Mouse (Mus musculus): ENCODE results near the gene Olfr481. TPM values are rescaled to one million over a fixed set of nuclear protein-coding genes. Genes with fewer than 3 reads are reported as not detected.

Gene Olfr481
- polyA plus RNA-seq (2017; shearing (Covaris generic)), result under 1 TPM in 1 of 3 experiments, not detected in 2; 0.29 TPM

DNA sequence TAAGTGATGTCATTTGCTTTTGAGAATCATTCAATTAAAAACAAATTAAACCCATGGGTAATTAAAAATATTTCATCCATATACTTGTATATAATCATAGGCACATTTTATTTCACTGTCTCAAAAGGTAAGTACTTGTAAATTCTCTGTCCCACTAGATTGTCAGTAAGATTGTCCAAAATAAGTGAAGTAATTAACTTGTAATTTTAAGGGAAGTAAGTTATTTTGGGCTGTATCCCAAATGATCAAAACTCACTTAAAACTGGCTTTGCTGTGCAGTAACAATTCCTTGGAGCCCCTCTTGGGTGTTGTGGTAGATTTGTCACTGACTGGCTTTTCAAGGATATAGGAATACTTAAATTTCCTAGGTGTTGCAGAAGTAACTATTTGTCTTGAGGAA lies at the start of gene Olfr481:
Gene Olfr481, plus strand, starts transcription at position 301 of the 400 bp plus-strand sequence.
- ATAC-seq, result no peak

DNA sequence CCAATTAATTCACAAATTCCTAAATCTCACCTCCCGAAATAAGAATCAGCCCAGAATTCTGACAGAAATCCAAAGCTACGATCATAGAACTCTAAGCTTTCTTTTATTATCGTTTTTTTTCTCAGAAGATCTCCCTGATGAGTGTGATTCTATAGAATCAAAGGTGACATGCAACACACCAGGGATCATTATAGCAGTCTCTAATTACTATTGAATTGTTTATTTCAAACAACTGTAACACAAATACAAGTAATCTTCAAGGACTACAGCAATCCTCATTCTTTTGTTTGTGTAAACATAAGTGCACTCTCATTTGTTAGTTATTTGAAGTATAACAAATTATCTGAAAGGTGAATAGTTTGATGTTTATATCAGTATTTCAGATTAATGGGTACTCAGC lies 45.8 kb upstream of the Olfr481 start, which contains the start of gene Olfr478:
Gene Olfr478, minus strand, starts transcription at position 101 of the 400 bp plus-strand sequence.
- no peak for ATAC-seq

DNA sequence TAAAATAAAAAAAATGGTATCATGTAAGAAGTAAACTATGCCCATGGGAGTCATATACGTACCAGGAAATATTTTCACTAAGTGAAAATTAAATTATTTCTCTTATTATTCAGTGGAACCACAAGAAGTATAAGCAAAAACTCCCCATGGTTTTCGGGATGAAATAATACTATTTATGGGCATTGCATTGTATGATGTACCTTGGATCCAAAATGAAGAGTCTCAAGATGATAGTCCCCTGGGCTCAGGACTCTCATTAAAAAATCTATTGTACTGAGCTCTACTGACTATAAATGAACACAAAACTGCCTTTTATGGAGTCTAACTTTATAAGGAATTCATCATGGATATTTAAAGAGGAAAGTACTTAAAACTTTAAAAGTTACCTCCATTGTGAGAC lies 29.3 kb upstream of the Olfr481 start, which contains the start of gene Olfr479:
Gene Olfr479, plus strand, starts transcription at position 301 of the 400 bp plus-strand sequence.
- ATAC-seq, result no peak

DNA sequence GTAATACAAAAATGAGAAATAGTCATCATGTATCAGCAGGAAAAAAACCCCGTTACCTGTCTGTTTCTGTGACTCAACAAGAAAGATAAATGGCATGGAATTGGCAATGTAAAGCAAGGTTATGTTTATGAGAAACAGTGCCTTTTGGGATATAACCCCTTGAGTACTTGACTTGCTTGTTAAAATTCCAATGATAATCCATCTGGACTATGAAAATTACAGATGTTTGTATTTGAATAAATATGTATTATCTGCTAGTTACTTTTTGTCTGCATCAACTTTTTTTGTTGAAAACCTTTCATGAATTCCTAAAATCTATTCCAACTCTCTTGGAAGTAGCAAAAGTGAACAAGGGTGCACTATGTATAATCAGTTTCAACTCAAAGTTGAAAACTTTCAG lies 12.4 kb upstream of the Olfr481 start, which contains the start of gene Olfr480:
Gene Olfr480, minus strand, starts transcription at position 101 of the 400 bp plus-strand sequence.
- no peak for ATAC-seq

DNA sequence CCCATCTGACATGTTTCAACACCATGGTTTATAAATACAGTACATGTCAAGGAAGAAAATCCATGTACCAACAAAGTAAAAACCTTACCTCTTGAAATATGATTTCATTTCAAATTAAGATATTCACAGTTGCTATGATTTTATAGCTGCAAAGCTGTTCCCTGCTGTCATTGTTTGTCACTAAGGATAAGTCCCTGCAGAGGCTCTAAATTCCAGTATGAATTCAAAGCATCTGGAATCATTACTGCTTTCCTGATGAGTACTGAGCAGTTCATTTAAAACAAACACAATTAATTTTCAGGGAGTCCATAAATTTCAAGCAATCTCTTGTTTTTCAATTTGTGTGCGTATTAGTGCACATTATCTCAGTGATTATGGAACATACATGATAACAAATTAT lies 17.8 kb downstream of the Olfr481 start, which contains the start of gene Olfr482:
Gene Olfr482, minus strand, starts transcription at position 101 of the 400 bp plus-strand sequence.
- no peak for ATAC-seq

DNA sequence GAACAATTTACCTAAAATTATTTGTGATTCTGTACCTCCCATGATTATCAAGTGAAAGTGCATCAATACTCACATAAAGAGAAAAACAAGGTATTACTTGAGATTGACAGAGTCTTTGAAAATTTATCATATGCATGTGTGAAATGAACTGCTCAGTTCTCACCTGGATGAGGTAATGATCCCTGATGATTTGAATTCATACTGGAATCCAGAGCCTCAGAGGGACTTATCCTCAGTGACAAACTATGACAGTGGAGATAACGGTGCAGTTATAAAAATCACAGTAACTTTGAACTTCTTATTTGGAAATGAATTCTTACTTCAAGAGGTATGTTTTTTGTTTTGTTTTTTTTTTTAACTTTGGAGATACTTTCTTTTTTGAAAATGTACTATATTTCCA lies 20.9 kb downstream of the Olfr481 start, which contains the start of gene Olfr483:
Gene Olfr483, plus strand, starts transcription at position 301 of the 400 bp plus-strand sequence.
- no peak for ATAC-seq

DNA sequence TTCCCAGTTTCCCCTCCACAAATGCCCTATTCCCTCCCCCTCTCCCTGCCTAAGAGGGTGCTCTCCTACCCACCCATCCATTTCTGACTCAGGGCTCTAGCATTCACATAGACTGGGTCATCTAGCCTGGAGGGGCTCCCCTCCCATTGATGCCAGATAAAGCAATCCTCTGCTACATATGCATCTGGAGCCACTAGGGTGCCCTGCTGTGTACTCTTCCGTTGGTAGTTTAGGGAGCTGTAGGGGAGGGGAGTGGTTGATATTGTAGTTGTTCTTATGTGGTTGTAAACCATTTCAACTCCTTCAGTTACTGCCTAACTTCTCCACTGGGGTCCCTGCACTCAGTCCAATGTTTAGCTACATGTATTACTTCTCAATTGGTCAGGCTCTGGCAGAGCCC lies 41.0 kb downstream of the Olfr481 start:
- ATAC-seq, result no peak

DNA sequence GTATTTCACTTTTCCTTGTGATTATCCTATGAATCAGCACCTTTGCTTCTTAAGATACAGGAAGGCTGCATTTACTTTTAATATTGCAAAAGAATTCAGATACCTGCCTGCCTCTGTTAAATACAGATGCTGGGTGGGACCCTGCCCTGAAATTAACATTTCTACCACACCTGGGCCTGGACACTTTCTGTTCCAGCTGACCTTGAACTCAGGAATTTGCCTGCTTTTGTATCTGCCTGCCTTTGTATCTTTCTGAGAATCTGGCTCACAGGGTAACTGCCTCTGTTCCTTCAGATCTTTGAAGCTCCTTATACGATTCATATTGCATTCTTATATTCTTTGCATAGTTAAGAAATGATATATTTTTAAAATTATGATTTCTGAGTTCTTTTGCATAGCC lies 41.8 kb downstream of the Olfr481 start:
- no peak for ATAC-seq

DNA sequence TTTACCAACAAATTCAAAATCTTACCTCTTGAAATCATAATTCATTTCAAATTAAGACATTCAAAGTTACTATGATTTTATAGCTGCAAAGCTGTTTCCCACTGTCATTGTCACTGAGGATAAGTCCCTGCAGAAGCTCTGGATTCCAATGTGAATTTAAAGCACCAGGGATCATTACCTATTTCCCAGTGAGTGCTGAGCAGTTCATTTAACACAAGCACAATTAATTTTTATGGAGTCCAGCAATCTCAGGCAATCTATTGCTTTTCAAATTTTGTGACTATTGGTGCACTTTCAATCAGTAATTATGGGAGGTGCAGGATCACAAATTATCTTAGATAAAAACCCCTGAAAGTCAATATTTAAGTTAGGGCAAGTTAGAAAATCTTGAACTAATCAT lies 47.7 kb downstream of the Olfr481 start, which contains the start of gene Olfr484:
Gene Olfr484, minus strand, starts transcription at position 101 of the 400 bp plus-strand sequence.
- no peak for ATAC-seq

Other genes with a start within 250 kb of the Olfr481 start
- gene Olfr470, start 232.4 kb upstream of the Olfr481 start, polyA plus RNA-seq (2017; shearing (Covaris generic)), result under 1 TPM in 1 of 3 experiments, not detected in 2; 0.66 TPM
- under 1 TPM in 2 of 3 experiments, not detected in 1; 0.06 to 0.08 TPM for gene Olfr472, start 182.0 kb upstream of the Olfr481 start, polyA plus RNA-seq (2017; shearing (Covaris generic))
- gene Olfr473, start 149.4 kb upstream of the Olfr481 start, polyA plus RNA-seq (2017; shearing (Covaris generic)), result not detected
- gene Olfr474, start 125.2 kb upstream of the Olfr481 start, polyA plus RNA-seq (2017; shearing (Covaris generic)), result not detected
- gene Olfr476, start 115.1 kb upstream of the Olfr481 start, polyA plus RNA-seq (2017; shearing (Covaris generic)), result under 1 TPM in 1 of 3 experiments, not detected in 2; 0.16 TPM
- not detected for gene Olfr477, start 93.2 kb upstream of the Olfr481 start, polyA plus RNA-seq (2017; shearing (Covaris generic))
- not detected for gene Olfr478, start 45.9 kb upstream of the Olfr481 start, polyA plus RNA-seq (2017; shearing (Covaris generic))
- not detected for gene Olfr479, start 29.2 kb upstream of the Olfr481 start, polyA plus RNA-seq (2017; shearing (Covaris generic))
- not detected for gene Olfr480, start 12.5 kb upstream of the Olfr481 start, polyA plus RNA-seq (2017; shearing (Covaris generic))
- gene Olfr482, start 17.7 kb downstream of the Olfr481 start, polyA plus RNA-seq (2017; shearing (Covaris generic)), result under 1 TPM in 2 of 3 experiments, not detected in 1; 0.15 TPM
- not detected for gene Olfr483, start 21.0 kb downstream of the Olfr481 start, polyA plus RNA-seq (2017; shearing (Covaris generic))
- gene Olfr484, start 47.6 kb downstream of the Olfr481 start, polyA plus RNA-seq (2017; shearing (Covaris generic)), result not detected
- not detected for gene Olfr485, start 80.0 kb downstream of the Olfr481 start, polyA plus RNA-seq (2017; shearing (Covaris generic))
- not detected for gene Olfr486, start 92.9 kb downstream of the Olfr481 start, polyA plus RNA-seq (2017; shearing (Covaris generic))
- gene Olfr487, start 134.8 kb downstream of the Olfr481 start, polyA plus RNA-seq (2017; shearing (Covaris generic)), result not detected
- not detected for gene Olfr488, start 178.5 kb downstream of the Olfr481 start, polyA plus RNA-seq (2017; shearing (Covaris generic))
- gene Olfr490, start 209.1 kb downstream of the Olfr481 start, polyA plus RNA-seq (2017; shearing (Covaris generic)), result not detected
- gene Olfr491, start 233.6 kb downstream of the Olfr481 start, polyA plus RNA-seq (2017; shearing (Covaris generic)), result not detected
- not detected for gene Olfr492, start 243.8 kb downstream of the Olfr481 start, polyA plus RNA-seq (2017; shearing (Covaris generic))